Mouse (Mus musculus) hindbrain, embryonic 15.5 days (tissue): ENCODE measurements at regions not wholly inside any gene's neighbourhood (a gene's known extent, or its start where the extent isn't known, plus 50 kb on each side); places are given as distances from the start of the nearest gene placed in this dataset.

Experiments used
- ATAC-seq: fragments of 200-750 bp; cut with Nextera tagmentation; 2 replicates; pipeline ENCODE4 v1.8.0; 2017; ENCODE audit warnings: low read depth, moderate number of reproducible peaks, moderate TSS enrichment; ENCODE audit not compliant: low FRiP score
- H3K27ac ChIP-seq: fragments of 300-500 bp; sonication (generic); replicated peaks from 2 replicates; pipeline ENCODE4 v1.5.1; 2015; ENCODE audit warnings: mild to moderate bottlenecking, inconsistent platforms
- H3K27me3 ChIP-seq: fragments of 300-500 bp; sonication (generic); 2 replicates; pipeline ENCODE4 v1.6.1; 2015; ENCODE audit warnings: control low read depth, inconsistent platforms
- H3K36me3 ChIP-seq: fragments of 300-500 bp; sonication (generic); 2 replicates; pipeline ENCODE4 v1.6.1; 2015; ENCODE audit warnings: control low read depth, inconsistent platforms
- H3K4me1 ChIP-seq: fragments of 300-500 bp; sonication (generic); replicated peaks from 2 replicates; pipeline ENCODE4 v1.6.1; 2015; ENCODE audit warnings: control low read depth, inconsistent platforms
- H3K4me2 ChIP-seq: fragments of 300-500 bp; sonication (generic); 2 replicates; pipeline ENCODE4 v1.6.1; 2015; ENCODE audit warnings: moderate library complexity, mild to moderate bottlenecking, inconsistent platforms
- H3K4me3 ChIP-seq: fragments of 300-500 bp; sonication (generic); 2 replicates; pipeline ENCODE4 v1.5.1; 2015; ENCODE audit warnings: mild to moderate bottlenecking, inconsistent platforms
- H3K9ac ChIP-seq: fragments of 300-500 bp; sonication (generic); 2 replicates; pipeline ENCODE4 v1.6.1; 2015; ENCODE audit warnings: inconsistent platforms
- H3K9me3 ChIP-seq: fragments of 300-500 bp; sonication (generic); 2 replicates; pipeline ENCODE4 v1.6.1; 2016; ENCODE audit warnings: control low read depth, inconsistent platforms
- WGBS: fragments of 180-500 bp; shearing (Covaris S2); methylation state at CpG from one replicate; pipeline ENCODE4 v1.1.7; 2015; 5-methylcytosine and 5-hydroxymethylcytosine counted together

DNA sequence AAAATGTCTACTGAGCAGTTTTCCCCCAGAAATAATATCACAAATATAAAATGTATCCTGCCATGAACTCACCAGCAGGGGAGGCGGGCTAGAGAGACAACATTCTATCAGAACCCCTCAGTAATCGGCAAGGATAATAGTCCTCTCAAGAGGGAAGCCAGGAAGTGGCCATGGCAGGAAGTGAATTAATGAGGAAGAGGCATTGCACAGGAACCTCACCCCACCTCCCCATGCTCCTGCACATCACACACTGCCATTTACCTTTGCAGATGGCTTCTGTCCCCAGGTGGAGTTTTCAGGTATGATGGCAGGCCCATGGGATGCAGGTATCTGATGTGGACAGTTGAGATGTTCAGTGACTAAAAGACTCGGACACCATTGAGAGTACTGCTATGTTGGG lies 185.9 kb upstream of the Tgfbr2 start:
- no peak for ATAC-seq
- Histone ChIP-seq H3K4me2 (no peak overlapping the region), H3K4me1 (no peaks in the 10 kb centered on the region; the same call in 1 of the 2 replicates), H3K27ac (no peak overlapping the region), H3K9me3 (no peaks in the 10 kb centered on the region), H3K36me3 (no peaks in the 10 kb centered on the region), H3K27me3 (no peaks in the 10 kb centered on the region), H3K4me3 (no peak overlapping the region), H3K9ac (no peak overlapping the region)
- whole genome bisulfite sequencing = 80% methylated on average over 3 of the region's 3 CpGs

DNA sequence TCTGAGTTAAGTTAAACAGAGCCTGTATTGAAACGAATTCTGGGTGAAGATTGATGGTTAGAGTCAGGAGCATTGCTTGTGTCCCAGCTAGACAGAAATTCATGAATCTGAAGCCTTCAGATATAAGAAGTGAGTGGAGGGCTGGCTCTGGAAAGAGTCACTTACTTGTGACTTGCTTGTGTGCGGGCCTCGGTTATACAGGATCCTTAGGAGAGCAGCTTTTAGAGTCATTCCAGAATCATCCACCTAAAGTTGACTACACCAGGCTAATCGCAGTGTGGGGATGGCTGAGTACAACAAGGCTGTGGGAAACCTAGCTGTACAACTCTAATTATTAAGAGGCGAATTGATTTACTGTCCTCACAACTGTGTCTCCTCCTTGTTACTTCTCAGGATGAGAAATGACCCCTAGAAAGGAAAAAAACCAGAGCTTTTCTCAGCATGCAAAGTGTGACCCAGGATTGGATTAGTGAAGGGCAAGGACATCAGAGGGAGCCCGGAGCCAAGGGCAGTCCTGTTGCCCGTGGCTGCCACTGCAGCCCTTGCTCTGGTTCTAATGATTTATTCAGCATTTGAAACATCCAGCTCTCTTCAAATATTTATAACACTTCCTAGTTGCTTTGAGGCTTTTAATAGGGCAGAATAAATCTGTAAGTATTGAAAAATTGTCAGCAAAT lies 179.0 kb upstream of the Tgfbr2 start:
- WGBS = 76% methylated on average over 7 of the region's 7 CpGs

DNA sequence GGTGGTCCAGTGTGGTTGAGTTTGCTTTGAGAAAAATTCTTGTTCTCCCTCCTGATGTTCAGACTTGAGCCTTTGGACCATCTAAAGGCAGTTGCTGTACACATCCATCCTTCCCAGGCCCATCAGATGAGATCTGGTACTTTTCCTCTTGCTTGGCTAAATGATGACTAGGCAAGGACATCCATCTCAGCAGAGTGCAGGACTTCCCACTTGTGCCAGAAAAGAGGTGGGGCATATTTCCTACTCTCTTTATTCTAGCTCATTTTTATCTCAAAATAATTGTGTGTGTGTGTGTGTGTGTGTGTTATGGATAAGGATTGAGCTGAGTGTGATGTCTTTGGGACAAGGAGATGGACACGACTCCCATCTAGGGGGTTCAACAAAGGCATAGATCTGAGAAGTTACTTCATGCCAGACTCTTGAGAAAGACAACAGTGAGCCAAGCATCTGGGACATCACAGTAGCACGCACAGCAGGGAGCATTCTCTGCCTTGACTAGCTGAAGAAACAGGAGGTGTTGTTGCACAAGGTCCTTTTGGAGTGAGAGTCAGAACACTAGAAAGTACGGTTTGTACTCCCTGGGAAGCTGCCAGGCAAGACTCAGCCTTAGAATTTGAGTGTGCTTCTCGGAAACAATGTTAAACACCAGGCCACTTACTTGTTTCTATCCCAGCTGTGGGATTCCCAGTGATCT lies 177.8 kb upstream of the Tgfbr2 start:
- no peak overlapping the region for H3K9ac ChIP-seq
- no peaks in the 10 kb centered on the region for H3K9me3 ChIP-seq
- 81% methylated on average over 4 of the region's 4 CpGs for WGBS
- no peak for ATAC-seq
- H3K4me1 ChIP-seq = peaks cover 4% of the 10 kb centered on the region
- no peak overlapping the region for H3K27ac ChIP-seq
- H3K27me3 ChIP-seq = no peaks in the 10 kb centered on the region
- no peaks in the 10 kb centered on the region for H3K36me3 ChIP-seq
- H3K4me3 ChIP-seq = no peak overlapping the region
- H3K4me2 ChIP-seq = no peak overlapping the region

More for the DNA sequence above, 179.0 kb upstream of the Tgfbr2 start:
- H3K27me3 ChIP-seq = no peaks in the 10 kb centered on the region
- H3K4me2 ChIP-seq = no peak overlapping the region
- H3K9me3 ChIP-seq = no peaks in the 10 kb centered on the region
- H3K27ac ChIP-seq = peak overlapping the region; percentile 0; the same call in 1 of the 2 replicates
- no peak for ATAC-seq
- no peaks in the 10 kb centered on the region for H3K36me3 ChIP-seq
- H3K9ac ChIP-seq = no peak overlapping the region
- H3K4me3 ChIP-seq = no peak overlapping the region
- H3K4me1 ChIP-seq = peaks cover 4% of the 10 kb centered on the region

GRCm38 (mm10) chr9:116350804-116351547 lies 175.8 kb upstream of the Tgfbr2 start:
- Histone ChIP-seq H3K27ac (no peak overlapping the region), H3K4me1 (peaks cover 4% of the 10 kb centered on the region), H3K4me3 (no peak overlapping the region), H3K4me2 (no peak overlapping the region), H3K9me3 (no peaks in the 10 kb centered on the region), H3K36me3 (no peaks in the 10 kb centered on the region), H3K9ac (no peak overlapping the region), H3K27me3 (no peaks in the 10 kb centered on the region)
- ATAC-seq = no peak
- WGBS = 55% methylated on average over 10 of the region's 10 CpGs

DNA sequence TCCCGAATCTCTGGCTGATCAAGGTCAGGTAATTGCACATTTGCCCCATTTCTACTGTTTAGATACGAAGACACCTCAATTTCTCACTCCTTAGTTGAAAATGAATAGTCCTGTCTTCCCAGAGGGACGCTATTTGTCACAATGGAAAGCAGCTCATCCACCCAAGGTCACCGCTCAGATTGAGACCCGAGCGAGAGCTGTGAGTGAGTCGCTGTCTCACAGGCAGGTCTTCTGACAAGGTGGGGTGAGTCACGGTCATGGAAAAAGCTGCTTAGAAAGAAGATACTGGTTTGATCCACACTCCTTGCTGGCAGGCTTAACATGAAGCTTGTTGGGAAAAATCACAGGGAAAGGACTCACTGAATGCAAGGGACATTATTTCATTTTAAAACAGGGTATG lies 171.9 kb upstream of the Tgfbr2 start:
- no peaks in the 10 kb centered on the region for H3K27me3 ChIP-seq
- no peaks in the 10 kb centered on the region for H3K36me3 ChIP-seq

DNA sequence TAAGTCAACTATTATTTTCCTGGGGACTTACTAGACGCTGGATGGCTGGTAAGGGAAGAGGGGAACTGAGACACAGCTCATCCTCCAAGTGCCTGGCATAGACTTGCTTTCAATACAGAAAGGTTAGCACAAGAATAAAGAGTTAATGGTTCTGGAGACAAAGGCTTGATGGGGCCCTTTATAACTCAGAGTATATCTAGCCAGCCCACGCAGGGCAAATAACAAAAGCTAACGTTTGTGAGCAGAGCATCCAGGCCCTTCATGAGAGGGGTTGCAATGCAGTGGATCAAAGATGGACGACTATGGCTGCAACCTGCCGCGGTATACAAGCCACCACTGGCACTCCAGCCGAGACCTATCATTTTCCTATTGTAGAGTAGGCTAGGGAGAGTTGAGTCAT lies 171.3 kb upstream of the Tgfbr2 start:
- Histone ChIP-seq H3K4me3 (no peak overlapping the region), H3K36me3 (no peaks in the 10 kb centered on the region), H3K27me3 (no peaks in the 10 kb centered on the region), H3K9me3 (no peaks in the 10 kb centered on the region), H3K9ac (no peak overlapping the region), H3K27ac (no peak overlapping the region), H3K4me2 (no peak overlapping the region), H3K4me1 (peaks cover 4% of the 10 kb centered on the region)
- WGBS = 79% methylated on average over 7 of the region's 7 CpGs
- no peak for ATAC-seq

More for the DNA sequence above, 171.9 kb upstream of the Tgfbr2 start:
- Histone ChIP-seq H3K4me3 (no peak overlapping the region), H3K4me1 (peaks cover 4% of the 10 kb centered on the region), H3K27ac (no peak overlapping the region), H3K9ac (no peak overlapping the region), H3K4me2 (no peak overlapping the region), H3K9me3 (no peaks in the 10 kb centered on the region)
- no peak for ATAC-seq
- 89% methylated on average over 8 of the region's 8 CpGs for WGBS

DNA sequence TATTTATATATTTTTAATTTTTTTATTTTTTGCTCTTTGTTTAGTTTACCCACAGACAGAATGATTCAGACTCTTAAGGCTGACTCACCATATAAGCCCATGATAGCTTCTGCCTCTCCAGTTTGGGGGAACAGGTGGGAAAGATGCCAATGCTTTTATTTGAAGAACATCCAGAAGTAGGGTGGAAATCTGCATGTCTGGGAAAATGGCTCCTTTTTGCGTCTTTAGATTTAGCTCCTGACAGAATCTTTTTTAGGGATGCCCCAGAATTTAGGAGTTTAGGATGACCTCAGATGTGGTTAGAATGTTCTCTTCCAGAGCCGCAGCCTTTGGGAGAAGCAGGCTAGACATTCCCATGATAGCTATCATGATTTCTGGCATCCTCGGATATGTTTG lies 167.9 kb upstream of the Tgfbr2 start:
- Histone ChIP-seq H3K4me3 (no peak overlapping the region), H3K9me3 (no peaks in the 10 kb centered on the region), H3K4me1 (no peaks in the 10 kb centered on the region), H3K27ac (no peak overlapping the region), H3K27me3 (no peaks in the 10 kb centered on the region), H3K9ac (no peak overlapping the region), H3K36me3 (no peaks in the 10 kb centered on the region), H3K4me2 (no peak overlapping the region)
- ATAC-seq = no peak
- 91% methylated on average over 3 of the region's 3 CpGs for WGBS

GRCm38 (mm10) chr9:116342446-116343085 lies 167.4 kb upstream of the Tgfbr2 start:
- WGBS = 70% methylated on average over 8 of the region's 8 CpGs
- Histone ChIP-seq H3K9ac (no peak overlapping the region), H3K4me2 (no peak overlapping the region), H3K36me3 (no peaks in the 10 kb centered on the region), H3K27me3 (no peaks in the 10 kb centered on the region), H3K4me1 (no peaks in the 10 kb centered on the region), H3K4me3 (no peak overlapping the region), H3K9me3 (no peaks in the 10 kb centered on the region), H3K27ac (no peak overlapping the region)
- no peak for ATAC-seq

GRCm38 (mm10) chr9:116342009-116342408 lies 166.8 kb upstream of the Tgfbr2 start:
- no peaks in the 10 kb centered on the region for H3K4me1 ChIP-seq
- no peaks in the 10 kb centered on the region for H3K36me3 ChIP-seq
- H3K4me2 ChIP-seq = no peak overlapping the region
- H3K27ac ChIP-seq = no peak overlapping the region
- H3K9me3 ChIP-seq = no peaks in the 10 kb centered on the region
- ATAC-seq = no peak
- no peak overlapping the region for H3K4me3 ChIP-seq
- H3K9ac ChIP-seq = no peak overlapping the region
- H3K27me3 ChIP-seq = no peaks in the 10 kb centered on the region
- WGBS = 78% methylated on average over 4 of the region's 4 CpGs

DNA sequence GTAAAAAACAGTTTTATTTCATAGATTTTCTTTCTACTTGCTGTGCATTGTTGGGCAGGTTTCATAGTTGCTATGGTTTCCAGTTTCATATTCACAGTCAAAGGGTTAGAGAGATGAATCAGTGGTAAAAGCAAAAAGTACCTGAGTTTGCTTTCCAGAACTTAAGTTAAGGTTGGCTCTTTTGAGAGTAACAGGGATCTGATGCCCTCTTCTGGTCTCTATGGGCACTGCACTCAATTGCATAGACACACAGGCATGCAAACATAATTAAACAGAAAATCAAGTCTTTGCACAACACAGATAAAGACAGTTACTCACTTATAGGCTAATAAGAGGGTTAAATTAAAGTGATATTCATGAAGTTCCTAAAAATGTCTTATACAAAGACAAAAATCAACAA lies 165.8 kb upstream of the Tgfbr2 start:
- no peaks in the 10 kb centered on the region for H3K36me3 ChIP-seq
- H3K27me3 ChIP-seq = no peaks in the 10 kb centered on the region
- H3K27ac ChIP-seq = no peak overlapping the region
- H3K9me3 ChIP-seq = no peaks in the 10 kb centered on the region
- H3K9ac ChIP-seq = no peak overlapping the region
- no peak overlapping the region for H3K4me3 ChIP-seq
- no peaks in the 10 kb centered on the region for H3K4me1 ChIP-seq
- ATAC-seq = no peak
- no peak overlapping the region for H3K4me2 ChIP-seq

- ATAC-seq = no peak
- no peaks in the 10 kb centered on the region for H3K36me3 ChIP-seq
- no peak overlapping the region for H3K4me3 ChIP-seq
- H3K4me1 ChIP-seq = no peaks in the 10 kb centered on the region
- 91% methylated on average over 5 of the region's 5 CpGs for WGBS
- no peak overlapping the region for H3K9ac ChIP-seq
- no peak overlapping the region for H3K27ac ChIP-seq
- no peaks in the 10 kb centered on the region for H3K27me3 ChIP-seq
- H3K4me2 ChIP-seq = no peak overlapping the region
- no peaks in the 10 kb centered on the region for H3K9me3 ChIP-seq
Measured at GRCm38 (mm10) chr9:116338729-116339100, 163.6 kb upstream of the Tgfbr2 start.

DNA sequence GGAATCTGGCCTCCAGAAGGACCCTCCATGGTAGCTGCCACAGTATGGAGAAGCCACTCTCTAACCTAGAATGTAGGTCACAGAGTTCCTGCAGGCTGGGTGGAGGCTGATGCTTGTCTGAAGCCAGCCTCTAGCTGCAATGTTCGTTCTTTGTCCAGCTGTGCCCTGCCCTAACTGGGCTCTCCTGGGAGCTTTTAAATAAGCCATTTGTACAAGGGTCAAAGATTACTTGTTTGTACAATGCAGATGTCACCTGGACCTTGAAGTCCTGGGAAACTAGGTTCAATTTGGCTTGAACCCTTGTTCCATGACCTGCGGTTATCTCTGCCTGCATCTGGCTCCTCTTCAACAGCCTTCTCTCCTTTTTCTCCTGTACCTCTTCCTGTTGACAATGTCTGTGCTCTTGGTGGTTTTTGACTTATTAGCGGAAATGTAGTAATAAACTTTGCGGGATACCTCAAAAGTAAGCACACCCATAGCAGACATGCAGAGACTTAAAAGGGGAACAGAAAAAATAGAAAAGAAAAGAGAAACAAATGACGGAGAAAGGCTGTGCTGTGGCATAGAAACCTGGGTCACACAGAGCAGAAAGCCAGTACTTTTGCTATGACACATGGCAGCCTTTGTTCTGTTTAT lies 163.1 kb upstream of the Tgfbr2 start:
- no peaks in the 10 kb centered on the region for H3K4me1 ChIP-seq
- H3K27me3 ChIP-seq = no peaks in the 10 kb centered on the region
- no peaks in the 10 kb centered on the region for H3K36me3 ChIP-seq
- no peak for ATAC-seq
- H3K4me3 ChIP-seq = no peak overlapping the region
- no peak overlapping the region for H3K4me2 ChIP-seq
- H3K9ac ChIP-seq = no peak overlapping the region
- WGBS = 84% methylated on average over 5 of the region's 5 CpGs
- no peak overlapping the region for H3K27ac ChIP-seq
- H3K9me3 ChIP-seq = no peaks in the 10 kb centered on the region
